Mouse (Mus musculus) cerebellum, adult 2 months (tissue): ENCODE measurements around the gene Mrgprg.

Experiments
- CTCF ChIP-seq: fragments of 200-500 bp; IDR thresholded peaks from 2 replicates; pipeline ENCODE4 v1.5.1; 2011; ENCODE audit warnings: low read depth, mild to moderate bottlenecking, control low read depth, low read length, moderate library complexity, borderline replicate concordance; ENCODE audit not compliant: insufficient read depth
- POLR2A ChIP-seq: fragments of 200-500 bp; IDR thresholded peaks from 2 replicates; pipeline ENCODE4 v1.6.1; 2011; ENCODE audit warnings: low read length, control low read depth, borderline replicate concordance; ENCODE audit not compliant: insufficient read depth

- TF ChIP-seq CTCF = no peak
- no peak for TF ChIP-seq POLR2A
Observed at GRCm38 (mm10) chr7:143766893-143767292, at the start of gene Mrgprg.
